Mouse (Mus musculus): Measurements from ENCODE around the gene Dkkl1.

- no peak for TF ChIP-seq CTCF (IDR thresholded peaks at IDR 0.05; ENCODE audit: borderline replicate concordance, insufficient read depth, low read depth, low read length)
- peak; percentile 30; the same call in 1 of the 2 replicates for TF ChIP-seq POLR2A (IDR thresholded peaks at IDR 0.05; ENCODE audit: borderline replicate concordance, insufficient read depth, low read length)
Measured at GRCm38 (mm10) chr7:45166950-45167401, 45.0 kb downstream of the Dkkl1 start.
